Mouse (Mus musculus): ENCODE measurements at regions not wholly inside any gene's neighbourhood (a gene's known extent, or its start where the extent isn't known, plus 50 kb on each side); places are given as distances from the start of the nearest gene placed in this dataset.

DNA sequence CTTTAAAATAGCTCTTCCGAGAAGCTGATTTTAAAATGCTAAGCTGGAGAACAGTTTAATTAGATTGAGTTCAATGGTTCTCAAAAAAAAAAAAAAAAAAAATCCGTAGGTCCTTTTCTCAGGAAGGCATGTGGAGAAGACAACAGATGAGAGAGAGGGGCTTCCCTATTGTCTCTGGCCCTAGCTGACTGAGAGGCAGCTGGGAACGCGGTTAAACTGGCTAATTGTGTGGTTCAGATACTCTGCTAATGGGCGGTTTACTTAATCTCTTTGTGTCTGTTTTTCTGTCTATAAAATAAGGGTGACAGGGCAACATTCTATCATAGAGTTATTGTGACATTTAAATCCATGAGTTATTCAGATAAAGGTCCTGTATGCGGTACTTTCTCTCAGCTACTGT is 101.1 kb upstream of the Fam92a start:
- DNase-seq (ENCODE audit: low spot score in 2 of 2), result no peak

DNA sequence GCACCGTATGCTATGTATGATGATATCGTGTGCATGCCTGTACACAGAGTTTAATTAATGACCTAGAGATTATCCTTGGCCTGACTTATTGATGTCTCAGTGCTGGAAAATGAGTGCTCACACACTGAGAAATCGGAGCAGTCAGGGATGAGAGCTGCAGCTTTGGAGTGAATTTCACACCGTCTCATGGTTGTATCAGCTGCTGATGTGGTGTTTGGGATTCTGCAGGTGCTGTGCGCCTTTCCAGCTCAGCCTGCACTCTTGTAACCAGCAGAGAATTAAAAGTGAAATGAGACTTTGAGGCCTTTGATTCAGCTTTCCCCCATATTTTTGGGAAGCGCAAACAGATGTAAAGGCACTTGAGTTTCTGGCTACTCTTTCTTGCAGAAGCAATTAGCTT is 100.6 kb upstream of the Fam92a start:
- no peak for DNase-seq (ENCODE audit: low spot score in 2 of 2)

DNA sequence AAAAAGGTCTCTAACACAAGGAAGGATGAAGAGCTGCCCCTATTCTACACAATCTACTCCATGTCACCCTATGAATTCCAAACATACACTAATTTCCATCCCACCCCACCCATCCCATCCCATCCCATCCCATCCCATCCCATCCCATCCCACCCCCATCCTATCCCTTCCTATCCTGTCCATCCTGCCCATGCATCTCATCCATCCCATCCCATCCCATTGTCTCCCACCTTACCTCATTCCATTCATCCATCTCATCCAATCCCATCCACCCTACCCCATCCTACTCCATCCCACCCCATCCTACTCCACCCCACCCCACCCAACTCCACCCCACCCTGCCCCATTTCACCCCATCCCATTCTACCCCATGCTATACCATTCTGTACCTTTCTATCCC is 91.9 kb upstream of the Fam92a start:
- no peak for DNase-seq (ENCODE audit: low spot score in 2 of 2)

DNA sequence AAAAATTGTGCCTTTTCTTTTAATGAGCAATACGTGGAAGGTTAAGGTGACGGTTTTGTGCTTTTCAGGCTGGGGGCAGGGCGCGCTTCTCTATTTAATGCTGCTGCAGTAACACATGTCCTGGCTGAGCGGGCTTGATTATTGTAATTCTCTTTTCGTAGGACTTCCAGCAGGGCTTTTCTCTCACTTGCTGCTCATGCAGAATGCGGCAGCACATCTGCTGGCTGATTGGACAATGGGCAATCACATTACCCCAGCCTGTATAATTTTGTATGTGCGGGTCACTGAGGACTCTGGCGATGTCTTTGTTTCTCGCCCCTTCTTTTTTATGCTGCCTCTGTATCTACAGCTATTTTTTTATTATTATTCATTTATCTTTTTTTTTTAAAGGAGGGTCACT is 91.4 kb upstream of the Fam92a start:
- DNase-seq (ENCODE audit: low spot score in 2 of 2), result no peak

DNA sequence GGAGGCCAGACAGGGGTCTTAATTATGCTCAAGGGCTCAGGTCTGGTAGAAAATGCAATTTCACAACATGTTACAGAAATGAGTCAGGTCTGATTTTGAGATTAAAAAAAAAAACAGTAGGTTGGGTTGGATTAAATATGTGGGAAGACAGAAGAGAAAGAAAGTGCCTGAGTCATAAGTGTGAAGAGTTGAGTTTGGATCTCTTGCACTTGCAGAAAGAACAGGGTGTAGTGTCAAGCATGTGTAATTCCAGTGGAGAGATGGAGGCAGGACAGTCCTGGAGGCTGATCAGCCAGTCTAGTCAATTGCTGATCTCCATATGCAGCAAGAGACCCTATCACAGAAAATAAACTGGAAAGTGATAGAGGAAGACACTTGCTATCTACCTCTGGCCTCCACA is 76.2 kb upstream of the Fam92a start:
- no peak for DNase-seq (ENCODE audit: low spot score in 2 of 2)

DNA sequence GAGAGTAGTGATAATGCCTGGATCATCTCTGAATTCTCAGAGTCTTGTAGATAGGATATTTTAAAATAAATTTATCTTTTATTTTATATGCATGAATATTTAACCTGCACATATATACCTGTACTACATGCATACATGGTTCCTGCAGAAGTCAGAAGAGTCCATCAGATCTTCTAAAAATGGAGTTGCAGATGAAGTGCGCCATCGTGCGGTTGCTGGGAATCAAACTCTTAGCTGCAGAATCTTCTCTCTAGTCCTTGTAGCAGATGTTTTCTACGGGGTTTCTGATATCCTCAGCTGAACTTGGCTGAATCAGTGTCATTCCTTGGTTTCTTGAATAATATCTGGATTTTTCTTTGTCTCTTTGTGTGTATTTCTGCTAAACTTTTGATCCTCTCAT is 74.8 kb upstream of the Fam92a start:
- DNase-seq (ENCODE audit: low spot score in 2 of 2), result no peak

DNA sequence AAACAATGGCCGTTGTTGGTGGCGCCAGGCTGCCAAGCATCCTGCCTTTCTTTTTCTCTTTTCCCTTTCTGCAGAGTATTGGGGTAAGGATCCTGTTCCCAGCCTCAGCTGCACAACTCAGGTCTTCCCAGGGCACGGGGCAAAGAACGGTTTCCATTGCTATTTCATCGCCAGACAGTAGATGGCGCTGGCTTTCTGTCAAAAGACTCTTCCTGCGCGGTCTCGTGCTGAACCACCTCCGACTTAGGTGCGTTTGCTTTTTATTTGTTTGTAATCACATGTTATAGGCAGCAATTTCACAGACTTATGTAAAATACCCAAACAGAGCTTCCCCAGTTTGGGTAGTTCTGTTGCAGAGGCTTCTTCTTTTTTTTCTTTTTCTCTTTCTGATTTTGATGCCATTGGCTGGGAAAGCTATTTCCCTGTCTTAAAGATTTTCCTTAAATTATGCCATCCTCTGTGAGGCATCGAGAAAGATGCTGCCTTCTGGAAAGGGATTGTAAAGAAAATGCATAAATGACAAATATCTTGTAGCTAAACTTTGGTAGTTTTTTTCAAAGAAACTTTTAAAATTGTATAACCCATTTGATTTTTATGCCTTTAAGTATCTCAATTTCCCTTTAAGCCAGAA is 69.2 kb upstream of the Fam92a start:
- DNase-seq (ENCODE audit: low spot score in 2 of 2), result peak; percentile 44 to 75

DNA sequence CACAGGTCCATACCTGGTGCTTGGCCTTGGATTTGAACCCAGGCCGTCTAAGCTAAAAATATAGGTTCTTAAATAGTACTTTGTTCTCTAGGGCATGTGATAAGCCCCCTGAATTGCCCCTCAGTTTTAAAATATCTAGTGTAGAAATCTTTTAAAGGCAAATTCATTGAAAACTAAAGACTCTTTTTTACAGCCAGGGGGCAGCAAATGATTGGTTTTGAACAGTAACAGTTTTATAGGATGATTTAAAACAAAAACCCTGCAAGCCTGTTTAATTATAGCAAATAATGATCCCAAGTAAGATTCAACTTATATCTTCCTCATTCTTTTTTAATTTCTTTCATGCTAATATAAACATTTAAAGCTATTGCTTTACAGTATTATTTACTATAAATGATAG is 58.9 kb upstream of the Fam92a start:
- peak in 1 of 2 experiments; percentile 32 for DNase-seq (ENCODE audit: low spot score in 2 of 2)

Data from cerebellum, postnatal 4 days (tissue).